Mouse (Mus musculus) thymus, adult 2 months (tissue): ENCODE results near the gene Dock1.

ENCODE experiments used
- CTCF ChIP-seq: fragments of 200-500 bp; IDR thresholded peaks from 2 replicates; pipeline ENCODE4 v1.5.1; 2012; ENCODE audit warnings: mild to moderate bottlenecking, control low read depth, low read length, moderate library complexity, borderline replicate concordance; ENCODE audit not compliant: control insufficient read depth, poor library complexity, insufficient read depth; ENCODE audit errors: extremely low read depth
- POLR2A ChIP-seq: fragments of 200-500 bp; IDR thresholded peaks from 2 replicates; pipeline ENCODE4 v1.6.1; 2012; ENCODE audit warnings: mild to moderate bottlenecking, low read length, control low read depth, moderate library complexity; ENCODE audit not compliant: control insufficient read depth, poor library complexity, insufficient read depth; ENCODE audit errors: extremely low read depth

DNA sequence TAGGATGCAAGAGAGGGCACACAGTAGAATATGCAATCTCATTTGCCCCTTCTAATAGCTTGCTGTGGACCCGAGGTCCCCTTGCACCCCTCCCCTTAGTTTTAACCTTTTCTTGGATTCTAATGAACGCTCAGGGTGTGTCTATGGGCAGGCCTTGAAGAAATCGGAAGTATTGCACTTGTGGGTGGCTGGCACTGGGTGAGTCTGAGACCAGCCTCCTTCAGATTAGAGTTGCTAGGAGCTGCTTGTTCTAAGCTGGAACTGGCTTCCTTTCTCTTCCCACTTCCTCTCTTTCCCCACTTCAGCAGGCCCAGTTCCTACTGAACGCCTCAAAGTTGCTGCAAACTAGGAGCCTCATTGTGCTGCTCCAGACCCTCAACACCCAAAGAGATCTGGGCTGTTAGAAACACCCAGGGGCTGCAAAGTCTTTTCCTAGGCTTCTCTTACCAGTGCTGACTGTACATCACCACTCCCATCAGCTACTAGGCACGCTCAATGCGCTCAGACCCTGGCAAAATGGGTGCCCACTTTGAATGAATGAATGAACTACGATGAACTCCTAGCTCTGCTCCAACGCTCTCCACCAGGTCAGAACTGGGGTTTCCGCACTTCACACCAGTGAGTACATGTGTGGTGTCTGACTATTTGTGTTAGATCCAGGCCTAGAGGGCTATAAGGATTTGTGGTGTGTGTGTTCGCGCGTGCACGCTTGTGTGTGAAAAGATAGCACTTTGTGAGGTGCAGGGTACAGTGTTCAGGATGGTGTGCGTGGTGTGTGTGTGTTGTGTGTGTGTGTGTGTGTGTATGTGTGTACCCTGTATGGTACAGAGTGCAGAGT, 761 bp upstream of the Dock1 start:
- no peak for TF ChIP-seq CTCF
- no peak for TF ChIP-seq POLR2A
